ENCODE assay signal across 8 mouse cellular contexts in the genomic region with DNA sequence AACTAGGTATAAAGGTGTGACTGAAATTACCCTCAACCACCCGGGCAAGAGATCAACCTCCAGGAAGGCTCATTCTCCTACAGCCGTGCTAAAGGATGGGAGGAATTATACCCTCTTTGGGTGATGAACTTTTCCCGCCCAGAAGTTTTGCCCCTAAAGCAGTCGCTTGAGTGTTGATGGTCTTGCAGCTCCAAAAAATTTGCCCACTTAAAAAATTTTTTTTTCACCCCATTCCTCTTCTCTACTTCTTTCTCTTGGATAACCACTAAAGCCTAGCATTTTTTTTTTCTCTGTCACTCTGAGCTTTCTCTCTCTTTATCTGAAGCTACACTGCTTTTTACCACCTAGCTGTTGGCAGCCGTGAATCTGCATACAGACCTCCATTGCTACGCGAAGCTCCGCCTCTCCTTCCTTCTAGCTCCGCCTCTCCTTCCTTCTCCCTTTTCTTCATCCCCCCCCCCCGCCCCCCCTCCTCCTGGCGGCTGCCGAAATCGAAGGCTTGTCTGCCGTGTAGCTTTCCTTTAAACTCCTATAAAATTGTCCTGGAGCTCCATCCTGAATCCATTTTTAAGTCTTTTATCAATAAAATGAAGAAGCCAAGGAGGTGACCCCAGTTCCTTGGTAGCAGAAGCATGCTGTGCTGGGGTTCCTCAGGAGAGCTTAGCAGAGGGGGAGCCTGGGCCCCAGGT. TPM values are rescaled to one million over a fixed set of nuclear protein-coding genes. Genes with fewer than 3 reads are reported as not detected.
DNase-seq lines count a peak whose midpoint lies in the region; ATAC-seq lines count a peak whose summit lies in the region.

No protein-coding gene starts in this region.

- H3K9ac ChIP-seq in heart, embryonic 15.5 days = peak overlapping the region; percentile 21; the same call in 1 of the 2 replicates
- no peak overlapping the region for H3K9ac ChIP-seq in stomach, embryonic 14.5 days (replicated peaks; ENCODE audit: low read depth, low read length)

- intact Hi-C loops in heart, postnatal 14 days (cut with DNase I) = no loop called here
- intact Hi-C loops in gastrocnemius, postnatal 14 days (cut with DNase I; ENCODE audit: low total_unique reads) = no loop called here

- H3K4me1 ChIP-seq in heart, embryonic 15.5 days (replicated peaks) = peaks cover 39% of the 10 kb centered on the region
- H3K4me1 ChIP-seq in hindbrain, embryonic 10.5 days (replicated peaks) = peaks cover 26% of the 10 kb centered on the region
- peaks cover 20% of the 10 kb centered on the region; the same call in 1 of the 2 replicates for H3K4me1 ChIP-seq in stomach, embryonic 14.5 days (ENCODE audit: control insufficient read depth, insufficient read depth, low read length)

- H3K4me3 ChIP-seq in heart, embryonic 15.5 days = peak overlapping the region; percentile 34
- peak overlapping the region; percentile 36 for H3K4me3 ChIP-seq in hindbrain, embryonic 10.5 days
- peak overlapping the region; percentile 16; the same call in 1 of the 2 replicates for H3K4me3 ChIP-seq in stomach, embryonic 14.5 days (ENCODE audit: low read depth, low read length)

- H3K27ac ChIP-seq in heart, embryonic 15.5 days = peak overlapping the region; percentile 78
- H3K27ac ChIP-seq in hindbrain, embryonic 10.5 days = peak overlapping the region; percentile 16; the same call in 1 of the 2 replicates
- H3K27ac ChIP-seq in stomach, embryonic 14.5 days (ENCODE audit: low read length) = no peak overlapping the region

- DNase-seq in heart, postnatal 14 days = no peak
- DNase-seq in brain, adult 2 months (ENCODE audit: low read depth, low spot score) = peak; percentile 24
- DNase-seq in hindbrain, embryonic 10.5 days (ENCODE audit: low spot score) = peak; percentile 17
- peak; percentile 64 for DNase-seq in lung, postnatal 36 days
- DNase-seq in right cerebral cortex, adult 18-20 months = no peak
- DNase-seq in gastrocnemius, postnatal 14 days = no peak

- no peaks in the 10 kb centered on the region for H3K27me3 ChIP-seq in heart, embryonic 15.5 days
- H3K27me3 ChIP-seq in hindbrain, embryonic 10.5 days (ENCODE audit: insufficient read depth, poor library complexity, severe bottlenecking) = peaks cover 4% of the 10 kb centered on the region; the same call in 1 of the 2 replicates
- no peaks in the 10 kb centered on the region for H3K27me3 ChIP-seq in stomach, embryonic 14.5 days (ENCODE audit: control insufficient read depth, insufficient read depth, low read length)

- H3K9me3 ChIP-seq in heart, embryonic 15.5 days (replicated peaks) = no peaks in the 10 kb centered on the region
- no peaks in the 10 kb centered on the region for H3K9me3 ChIP-seq in hindbrain, embryonic 10.5 days
- no peaks in the 10 kb centered on the region for H3K9me3 ChIP-seq in stomach, embryonic 14.5 days (ENCODE audit: control insufficient read depth, low read depth, low read length)

- H3K36me3 ChIP-seq in heart, embryonic 15.5 days = no peaks in the 10 kb centered on the region
- H3K36me3 ChIP-seq in hindbrain, embryonic 10.5 days = no peaks in the 10 kb centered on the region
- H3K36me3 ChIP-seq in stomach, embryonic 14.5 days (ENCODE audit: control insufficient read depth, insufficient read depth, low read length) = no peaks in the 10 kb centered on the region

- H3K4me2 ChIP-seq in heart, embryonic 15.5 days = peak overlapping the region; percentile 56
- H3K4me2 ChIP-seq in stomach, embryonic 14.5 days (replicated peaks; ENCODE audit: low read depth, low read length) = peak overlapping the region; percentile 40

- 11% methylated on average over 13 of the region's 14 CpGs for WGBS in heart, embryonic 15.5 days
- 27% methylated on average over 13 of the region's 14 CpGs for WGBS in hindbrain, embryonic 10.5 days
- WGBS in stomach, embryonic 14.5 days = 16% methylated on average over 14 of the region's 14 CpGs

- no peak; the same call in 1 of the 2 replicates for ATAC-seq in heart, embryonic 15.5 days (replicated peaks; ENCODE audit: insufficient number of reproducible peaks, insufficient read depth, low FRiP score, low read depth)
- ATAC-seq in stomach, embryonic 14.5 days (ENCODE audit: insufficient number of reproducible peaks, insufficient read depth, low FRiP score, low read depth) = no peak

RNA-seq across cellular contexts. Expression of gene Tmem154, which starts 12.3 kb away (rescaled TPM):
- polyA plus RNA-seq in heart, embryonic 15.5 days (2015; fragmentation: Nextera tagmentation; extraction: Ambion mirVana) = 1.7 and 2.3 TPM in 2 replicates
- 1 to 10 TPM; 2.2 to 2.8 TPM for total RNA-seq in heart, postnatal 14 days (2021)
- 0.24 and 0.38 TPM in 2 replicates for polyA plus RNA-seq in hindbrain, embryonic 10.5 days (2016; fragmentation: Nextera tagmentation; extraction: Ambion mirVana)
- 2.8 and 4.1 TPM in 2 replicates for polyA plus RNA-seq in stomach, embryonic 14.5 days (2014; fragmentation: Nextera tagmentation; extraction: Ambion mirVana)
- total RNA-seq in gastrocnemius, postnatal 14 days (2021) = 1 to 10 TPM; 1.4 to 2.1 TPM

Comparison
In these comparisons a context has a peak if more than half of its experiments do, and no peak if none do; other contexts are left out.
1. DNase-seq: peak in brain, adult 2 months (single experiment), hindbrain, embryonic 10.5 days (single experiment) and lung, postnatal 36 days (single experiment); none in heart, postnatal 14 days (0 of 2), right cerebral cortex, adult 18-20 months (single experiment) and gastrocnemius, postnatal 14 days (single experiment).
2. Peak in every context shown above with its lines, with median percentiles within 50 percentile points of each other: H3K4me3 ChIP-seq.